Mouse (Mus musculus) ovary, adult 18-20 months (tissue): ENCODE results near the gene Pgm5.

Source experiments
- DNase-seq: peaks from one replicate; pipeline ENCODE4 v3.0.0; 2022; ENCODE audit warnings: low spot score, mixed read lengths

The Pgm5 gene

GRCm38 (mm10) chr19:24779996-24780395, 81.7 kb downstream of the Pgm5 start:
- DNase-seq: no peak

GRCm38 (mm10) chr19:24770345-24770744, 91.3 kb downstream of the Pgm5 start:
- DNase-seq: no peak

GRCm38 (mm10) chr19:24767401-24767800, 94.3 kb downstream of the Pgm5 start:
- DNase-seq: no peak

- no peak for DNase-seq
Observed at GRCm38 (mm10) chr19:24762473-24763149, 99.0 kb downstream of the Pgm5 start.

- no peak for DNase-seq
Observed at GRCm38 (mm10) chr19:24756627-24757026, 105.0 kb downstream of the Pgm5 start.

- no peak for DNase-seq
Observed at GRCm38 (mm10) chr19:24754440-24754785, 107.2 kb downstream of the Pgm5 start.

GRCm38 (mm10) chr19:24753617-24754439, 107.8 kb downstream of the Pgm5 start:
- DNase-seq: no peak

- DNase-seq: no peak
Observed at GRCm38 (mm10) chr19:24752873-24753538, 108.6 kb downstream of the Pgm5 start.

GRCm38 (mm10) chr19:24746266-24746875, 115.3 kb downstream of the Pgm5 start:
- DNase-seq: no peak

- DNase-seq: no peak
Observed at GRCm38 (mm10) chr19:24742606-24743005, 119.0 kb downstream of the Pgm5 start.

GRCm38 (mm10) chr19:24738786-24739185, 122.9 kb downstream of the Pgm5 start:
- no peak for DNase-seq

GRCm38 (mm10) chr19:24738026-24738425, 123.6 kb downstream of the Pgm5 start:
- DNase-seq: no peak

GRCm38 (mm10) chr19:24735484-24736128, 126.0 kb downstream of the Pgm5 start:
- DNase-seq: no peak

GRCm38 (mm10) chr19:24730661-24731060, 131.0 kb downstream of the Pgm5 start:
- DNase-seq: no peak

GRCm38 (mm10) chr19:24724362-24724761, 137.3 kb downstream of the Pgm5 start:
- DNase-seq: no peak

- no peak for DNase-seq
Observed at GRCm38 (mm10) chr19:24720448-24720847, 141.2 kb downstream of the Pgm5 start.

GRCm38 (mm10) chr19:24719504-24719903, 142.2 kb downstream of the Pgm5 start:
- no peak for DNase-seq

GRCm38 (mm10) chr19:24718021-24718420, 143.6 kb downstream of the Pgm5 start:
- no peak for DNase-seq

GRCm38 (mm10) chr19:24716303-24717097, 145.2 kb downstream of the Pgm5 start:
- no peak for DNase-seq

- no peak for DNase-seq
Observed at GRCm38 (mm10) chr19:24708032-24708431, 153.6 kb downstream of the Pgm5 start.
